19 mouse cellular contexts compared by ENCODE assay signal in genomic region chr9:70954226-70954625, GRCm38 (mm10). TPM values are rescaled to one million over a fixed set of nuclear protein-coding genes. Genes with fewer than 3 reads are reported as not detected.
"Had no signal": no experiment of that assay in that cellular context is flagged by ENCODE, and none has a peak within 500 bp of the region (broad histone marks: within the 10 kb centered on the region; RNA-seq: fewer than 3 reads in every experiment).

No protein-coding gene starts in this region.

- H3K27me3 ChIP-seq: limb, embryonic 12.5 days; liver, embryonic 13.5 days; lung, embryonic 15.5 days; megakaryocyte, embryonic 14.5 days; midbrain, embryonic 13.5 days; neural tube, embryonic 12.5 days; stomach, embryonic 15.5 days had no signal

- H3K36me3 ChIP-seq: limb, embryonic 12.5 days; liver, embryonic 13.5 days; lung, embryonic 15.5 days; midbrain, embryonic 13.5 days; neural tube, embryonic 12.5 days; stomach, embryonic 15.5 days had no signal

- H3K9ac ChIP-seq: limb, embryonic 12.5 days; liver, embryonic 13.5 days; liver, postnatal 0 days; lung, embryonic 15.5 days; midbrain, embryonic 13.5 days; neural tube, embryonic 12.5 days; stomach, embryonic 15.5 days had no signal

- H3K4me2 ChIP-seq: limb, embryonic 12.5 days; liver, embryonic 13.5 days; lung, embryonic 15.5 days; midbrain, embryonic 13.5 days; neural tube, embryonic 12.5 days; stomach, embryonic 15.5 days had no signal

- H3K27ac ChIP-seq: limb, embryonic 12.5 days; liver, embryonic 13.5 days; lung, embryonic 15.5 days; macrophage; midbrain, embryonic 13.5 days; neural tube, embryonic 12.5 days; stomach, embryonic 15.5 days had no signal

- DNase-seq: kidney, adult 8-10 months; kidney, postnatal 25 days; liver; liver, embryonic 13.5 days; liver, postnatal 0 days; lung, postnatal 14 days; thymus, adult 2 months; thymus, postnatal 25 days had no signal

- H3K4me3 ChIP-seq: limb, embryonic 12.5 days; liver, embryonic 13.5 days; lung, embryonic 15.5 days; megakaryocyte, embryonic 14.5 days; midbrain, embryonic 13.5 days; neural tube, embryonic 12.5 days; stomach, embryonic 15.5 days had no signal

- ATAC-seq: intestine, postnatal 0 days; liver, postnatal 0 days; midbrain, embryonic 13.5 days had no signal

- H3K9me3 ChIP-seq: limb, embryonic 12.5 days; liver, embryonic 13.5 days; lung, embryonic 15.5 days; megakaryocyte, embryonic 14.5 days; midbrain, embryonic 13.5 days; neural tube, embryonic 12.5 days; stomach, embryonic 15.5 days had no signal

- H3K4me1 ChIP-seq: lung, embryonic 15.5 days; midbrain, embryonic 13.5 days; neural tube, embryonic 12.5 days; stomach, embryonic 15.5 days had no signal

RNA-seq across cellular contexts. Expression of gene Lipc, which starts 2.2 kb away (rescaled TPM):
- total RNA-seq: monocyte, adult 5-6 weeks; neutrophil, adult 5-6 weeks had no signal
- polyA plus RNA-seq: intestine, postnatal 0 days; limb, embryonic 12.5 days; midbrain, embryonic 13.5 days; neural tube, embryonic 12.5 days; testis, adult 2 months had no signal
